Mouse (Mus musculus): Measurements from ENCODE around the gene Fzd4.

The Fzd4 gene

GRCm38 (mm10) chr7:89404081-89404733 is at the start of gene Fzd4, which contains the start of gene Tmem135:
Fzd4 (plus strand) TSS chr7:89404355.
Tmem135 (minus strand) TSS chr7:89404222.
- peak; percentile 86 for DNase-seq (ENCODE audit: low read depth, low spot score)
- Histone ChIP-seq H3K36me3 (ENCODE audit: control insufficient read depth, insufficient read depth, low read length, poor library complexity, severe bottlenecking) (no peaks in the 10 kb centered on the region), H3K27me3 (ENCODE audit: control insufficient read depth, insufficient read depth, low read length, poor library complexity, severe bottlenecking) (no peaks in the 10 kb centered on the region)

- H3K27me3 ChIP-seq (ENCODE audit: control insufficient read depth, insufficient read depth, low read length, poor library complexity, severe bottlenecking): no peaks in the 10 kb centered on the region
- DNase-seq (ENCODE audit: low read depth, low spot score): no peak
- H3K36me3 ChIP-seq (ENCODE audit: control insufficient read depth, insufficient read depth, low read length, poor library complexity, severe bottlenecking): no peaks in the 10 kb centered on the region
Observed at GRCm38 (mm10) chr7:89355519-89356255, 48.5 kb upstream of the Fzd4 start.

- DNase-seq (ENCODE audit: low read depth, low spot score): no peak
- H3K27me3 ChIP-seq (ENCODE audit: control insufficient read depth, insufficient read depth, low read length, poor library complexity, severe bottlenecking): no peaks in the 10 kb centered on the region
- no peaks in the 10 kb centered on the region for H3K36me3 ChIP-seq (ENCODE audit: control insufficient read depth, insufficient read depth, low read length, poor library complexity, severe bottlenecking)
Observed at GRCm38 (mm10) chr7:89356307-89356706, 47.8 kb upstream of the Fzd4 start.

DNA sequence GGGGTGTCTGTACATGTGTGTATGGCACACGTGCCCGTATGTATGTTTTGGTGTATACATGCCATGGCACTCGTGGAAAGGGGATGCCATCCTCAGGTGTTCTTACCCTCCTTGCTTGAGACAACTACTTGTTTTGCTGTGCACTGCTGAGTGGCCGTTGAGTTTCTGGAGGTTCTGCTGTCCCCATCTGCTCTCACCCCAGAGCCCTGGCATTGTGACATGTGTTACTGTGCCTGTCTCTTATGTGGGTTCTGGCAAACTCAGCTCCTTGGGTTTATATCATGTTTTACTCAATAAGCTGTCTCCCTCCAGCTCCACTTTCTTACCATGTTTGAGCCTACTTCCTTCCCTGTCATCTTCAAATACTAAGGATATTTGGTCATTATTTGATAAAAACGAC is 40.2 kb upstream of the Fzd4 start:
- H3K27me3 ChIP-seq (ENCODE audit: control insufficient read depth, insufficient read depth, low read length, poor library complexity, severe bottlenecking): no peaks in the 10 kb centered on the region
- no peak for DNase-seq (ENCODE audit: low read depth, low spot score)
- H3K36me3 ChIP-seq (ENCODE audit: control insufficient read depth, insufficient read depth, low read length, poor library complexity, severe bottlenecking): no peaks in the 10 kb centered on the region

- DNase-seq (ENCODE audit: low read depth, low spot score): no peak
- no peaks in the 10 kb centered on the region for H3K36me3 ChIP-seq (ENCODE audit: control insufficient read depth, insufficient read depth, low read length, poor library complexity, severe bottlenecking)
- H3K27me3 ChIP-seq (ENCODE audit: control insufficient read depth, insufficient read depth, low read length, poor library complexity, severe bottlenecking): no peaks in the 10 kb centered on the region
Observed at GRCm38 (mm10) chr7:89365135-89365880, 38.8 kb upstream of the Fzd4 start.

GRCm38 (mm10) chr7:89367643-89368042 is 36.5 kb upstream of the Fzd4 start:
- Histone ChIP-seq H3K27me3 (ENCODE audit: control insufficient read depth, insufficient read depth, low read length, poor library complexity, severe bottlenecking) (no peaks in the 10 kb centered on the region), H3K36me3 (ENCODE audit: control insufficient read depth, insufficient read depth, low read length, poor library complexity, severe bottlenecking) (no peaks in the 10 kb centered on the region)
- no peak for DNase-seq (ENCODE audit: low read depth, low spot score)

DNA sequence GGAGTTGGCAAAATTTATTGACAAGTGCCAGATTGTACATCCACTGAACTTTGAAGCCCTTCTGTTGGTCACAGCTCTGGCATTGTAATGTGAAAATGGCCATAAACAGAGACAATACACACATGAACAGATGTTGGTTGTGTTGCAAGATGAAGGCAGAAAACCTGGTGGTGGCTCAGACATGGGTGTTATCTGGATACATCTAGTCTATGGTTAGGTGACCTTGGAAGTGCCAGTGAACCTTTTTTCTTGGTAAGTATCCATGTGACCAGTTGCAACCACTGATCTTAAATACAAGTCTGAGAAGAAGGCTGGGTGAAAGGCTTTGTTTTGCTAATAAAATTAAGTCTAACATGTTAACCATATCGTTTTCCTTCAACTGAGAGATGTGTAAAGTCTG is 34.1 kb upstream of the Fzd4 start:
- Histone ChIP-seq H3K27me3 (ENCODE audit: control insufficient read depth, insufficient read depth, low read length, poor library complexity, severe bottlenecking) (no peaks in the 10 kb centered on the region), H3K36me3 (ENCODE audit: control insufficient read depth, insufficient read depth, low read length, poor library complexity, severe bottlenecking) (no peaks in the 10 kb centered on the region)
- DNase-seq (ENCODE audit: low read depth, low spot score): no peak

- H3K36me3 ChIP-seq (ENCODE audit: control insufficient read depth, insufficient read depth, low read length, poor library complexity, severe bottlenecking): no peaks in the 10 kb centered on the region
- DNase-seq (ENCODE audit: low read depth, low spot score): peak; percentile 61
- H3K27me3 ChIP-seq (ENCODE audit: control insufficient read depth, insufficient read depth, low read length, poor library complexity, severe bottlenecking): no peaks in the 10 kb centered on the region
Observed at GRCm38 (mm10) chr7:89370917-89371316, 33.2 kb upstream of the Fzd4 start.

- H3K36me3 ChIP-seq (ENCODE audit: control insufficient read depth, insufficient read depth, low read length, poor library complexity, severe bottlenecking): no peaks in the 10 kb centered on the region
- no peak for DNase-seq (ENCODE audit: low read depth, low spot score)
- H3K27me3 ChIP-seq (ENCODE audit: control insufficient read depth, insufficient read depth, low read length, poor library complexity, severe bottlenecking): no peaks in the 10 kb centered on the region
Observed at GRCm38 (mm10) chr7:89371623-89372295, 32.4 kb upstream of the Fzd4 start.

- no peak for DNase-seq (ENCODE audit: low read depth, low spot score)
- Histone ChIP-seq H3K36me3 (ENCODE audit: control insufficient read depth, insufficient read depth, low read length, poor library complexity, severe bottlenecking) (no peaks in the 10 kb centered on the region), H3K27me3 (ENCODE audit: control insufficient read depth, insufficient read depth, low read length, poor library complexity, severe bottlenecking) (no peaks in the 10 kb centered on the region)
Observed at GRCm38 (mm10) chr7:89380935-89381705, 23.0 kb upstream of the Fzd4 start.

DNA sequence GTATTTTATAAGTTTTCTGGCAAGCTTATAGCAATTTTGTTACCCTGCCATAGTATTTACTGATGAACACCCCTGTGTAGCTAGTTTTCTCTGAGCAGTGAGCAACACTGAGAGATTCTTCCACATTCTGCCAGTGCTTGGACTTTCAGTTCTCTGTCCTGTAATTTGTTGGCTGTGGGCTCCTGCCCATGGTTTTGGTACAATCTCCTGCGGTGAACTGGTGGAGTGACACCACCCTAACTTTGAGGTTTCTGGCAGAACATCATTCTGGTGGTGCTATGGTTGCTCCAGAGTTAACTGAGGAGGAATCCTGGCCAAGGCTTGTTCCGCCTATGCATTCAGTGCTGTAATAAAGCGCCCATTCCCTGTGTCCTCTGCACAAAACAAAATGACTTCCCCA is 21.3 kb upstream of the Fzd4 start:
- DNase-seq (ENCODE audit: low read depth, low spot score): no peak
- H3K27me3 ChIP-seq (ENCODE audit: control insufficient read depth, insufficient read depth, low read length, poor library complexity, severe bottlenecking): no peaks in the 10 kb centered on the region
- H3K36me3 ChIP-seq (ENCODE audit: control insufficient read depth, insufficient read depth, low read length, poor library complexity, severe bottlenecking): no peaks in the 10 kb centered on the region

DNA sequence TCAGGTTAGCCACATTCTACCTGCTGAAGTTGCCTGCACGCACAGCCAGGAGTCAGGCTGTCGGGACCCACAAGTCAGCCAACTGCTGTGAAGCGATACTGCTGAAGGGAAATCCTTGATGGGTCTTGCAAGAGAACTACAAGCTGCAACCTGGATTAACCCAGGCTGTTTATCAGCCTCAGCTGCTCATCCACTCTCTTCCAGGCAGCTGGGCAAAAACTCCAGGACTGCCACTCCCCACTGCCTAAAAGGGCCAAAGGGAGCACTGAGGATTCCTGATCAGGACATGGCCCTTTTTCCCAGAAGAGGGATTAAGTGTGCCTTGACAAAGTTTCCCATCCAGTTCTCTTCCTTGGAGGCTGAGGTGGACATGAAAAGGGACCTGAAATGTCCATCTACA is 15.2 kb upstream of the Fzd4 start:
- H3K36me3 ChIP-seq (ENCODE audit: control insufficient read depth, insufficient read depth, low read length, poor library complexity, severe bottlenecking): no peaks in the 10 kb centered on the region
- no peak for DNase-seq (ENCODE audit: low read depth, low spot score)
- H3K27me3 ChIP-seq (ENCODE audit: control insufficient read depth, insufficient read depth, low read length, poor library complexity, severe bottlenecking): no peaks in the 10 kb centered on the region

DNA sequence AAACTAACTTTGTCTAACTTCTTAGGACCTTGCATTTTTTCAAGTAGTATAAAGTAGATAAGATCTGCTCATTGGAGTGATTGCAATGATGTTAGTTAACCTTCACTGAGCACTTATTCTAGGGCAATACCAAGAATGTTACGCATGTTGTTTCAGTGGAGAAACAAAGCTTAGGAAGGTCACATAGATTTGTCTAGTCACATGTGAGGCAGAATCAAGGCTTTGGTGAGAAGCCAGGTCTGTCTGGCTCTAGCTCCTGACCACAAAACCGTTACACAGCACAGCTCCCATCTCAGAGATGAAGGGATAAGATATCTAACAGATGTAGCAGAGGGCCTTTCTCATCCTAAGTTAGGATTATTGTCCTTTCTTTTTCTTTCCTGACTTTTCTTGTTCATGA is 13.5 kb upstream of the Fzd4 start:
- DNase-seq (ENCODE audit: low read depth, low spot score): no peak
- no peaks in the 10 kb centered on the region for H3K27me3 ChIP-seq (ENCODE audit: control insufficient read depth, insufficient read depth, low read length, poor library complexity, severe bottlenecking)
- no peaks in the 10 kb centered on the region for H3K36me3 ChIP-seq (ENCODE audit: control insufficient read depth, insufficient read depth, low read length, poor library complexity, severe bottlenecking)

DNA sequence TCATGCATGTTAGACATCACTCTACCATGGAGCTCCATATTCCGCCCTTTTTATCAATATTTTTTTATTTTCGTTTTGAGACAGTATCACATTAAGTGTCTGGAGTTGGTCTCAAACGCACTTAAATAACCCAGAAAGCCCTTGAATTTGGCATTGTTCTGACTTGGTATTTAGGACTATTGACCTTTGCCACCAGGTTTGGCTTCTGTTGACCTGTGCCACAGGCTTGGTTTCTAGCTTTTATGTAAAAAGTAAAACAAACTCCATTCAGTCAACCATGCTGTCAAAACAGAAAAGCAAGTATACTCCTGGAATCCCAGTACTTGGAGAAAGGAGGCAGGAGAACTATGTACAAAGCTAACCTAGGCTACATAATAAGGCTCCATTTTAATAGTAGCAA is 12.9 kb upstream of the Fzd4 start:
- DNase-seq (ENCODE audit: low read depth, low spot score): no peak
- H3K27me3 ChIP-seq (ENCODE audit: control insufficient read depth, insufficient read depth, low read length, poor library complexity, severe bottlenecking): no peaks in the 10 kb centered on the region
- no peaks in the 10 kb centered on the region for H3K36me3 ChIP-seq (ENCODE audit: control insufficient read depth, insufficient read depth, low read length, poor library complexity, severe bottlenecking)
